Mouse (Mus musculus): ENCODE data around the gene Spib. TPM values are rescaled to one million over a fixed set of nuclear protein-coding genes. Genes with fewer than 3 reads are reported as not detected.

Spib gene
- total RNA-seq (2021) = under 1 TPM in 1 of 2 experiments, not detected in 1; 0.20 TPM

DNA sequence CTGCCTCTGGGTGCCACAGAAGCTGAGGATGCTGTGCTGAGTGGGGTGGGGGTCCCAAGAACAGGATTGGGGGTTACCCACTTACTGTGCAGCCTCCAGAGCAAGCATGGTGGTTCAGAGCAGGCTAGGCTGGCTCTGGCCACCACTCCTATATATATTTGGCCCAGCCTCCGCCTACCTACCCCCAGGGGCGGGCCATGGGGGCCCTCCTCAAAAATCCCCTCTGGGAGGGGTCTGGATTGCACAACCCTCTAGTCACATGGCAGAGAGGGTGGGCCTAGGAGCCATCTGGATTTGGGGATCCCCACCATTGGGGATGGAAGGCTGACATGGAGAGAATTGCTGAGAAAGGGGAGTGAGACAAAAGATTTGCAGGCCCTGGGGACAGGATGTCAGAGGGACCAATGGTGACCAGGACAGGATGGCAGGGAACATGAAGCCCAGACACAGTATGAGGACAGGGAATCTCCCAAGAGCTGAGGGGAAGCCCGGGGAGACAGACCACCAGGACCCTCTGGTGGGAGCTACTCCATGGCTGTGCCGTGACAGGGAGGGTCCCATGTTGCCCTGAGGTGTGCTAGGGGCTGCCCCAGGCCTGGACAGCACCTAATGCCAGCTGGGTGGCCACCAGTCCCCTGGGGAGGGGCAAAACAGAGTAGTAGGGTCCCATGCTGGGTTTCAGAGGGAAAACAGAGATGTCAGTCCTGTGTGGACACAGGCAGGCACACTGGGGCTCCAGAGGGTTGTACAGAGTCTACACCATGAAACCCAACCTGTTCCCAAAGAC lies at the start of gene Spib:
Spib (minus strand) TSS at position 126 of the 787 bp plus-strand sequence.
- intact Hi-C loops (cut with DNase I) = no loop called here
- no peak for DNase-seq

- intact Hi-C loops (cut with DNase I) = no loop called here
- no peak for DNase-seq
These were observed 49.8 kb upstream of the Spib start for GRCm38 (mm10) chr7:44581637-44582036.

- DNase-seq = no peak
- intact Hi-C loops (cut with DNase I) = no loop called here
These were observed 44.5 kb upstream of the Spib start for GRCm38 (mm10) chr7:44576333-44576844.

GRCm38 (mm10) chr7:44572956-44573484 lies 41.1 kb upstream of the Spib start:
- DNase-seq = no peak
- intact Hi-C loops (cut with DNase I) = no loop called here

DNA sequence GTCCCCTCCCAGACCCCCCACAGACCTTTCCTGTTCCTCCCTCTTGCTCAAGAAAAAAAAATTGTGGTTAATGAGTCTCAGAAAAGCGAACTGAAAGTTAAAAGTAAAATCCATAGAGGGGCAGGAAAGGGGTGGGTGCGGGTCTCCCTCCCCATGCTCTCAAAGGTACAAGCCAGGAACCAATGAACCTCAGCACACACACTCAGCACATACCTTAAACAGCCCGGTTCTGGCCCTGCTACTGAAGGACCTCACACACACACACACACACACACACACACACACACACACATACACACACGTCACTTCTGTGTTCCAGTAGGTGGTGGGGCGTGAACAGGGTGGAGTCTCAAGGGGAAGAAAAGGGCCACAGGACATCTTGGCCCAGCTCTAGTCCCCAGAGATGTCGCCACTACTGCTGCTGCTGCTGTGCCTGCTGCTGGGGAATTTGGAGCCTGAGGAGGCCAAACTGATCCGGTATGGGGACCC lies 40.4 kb upstream of the Spib start, which contains the start of gene Napsa:
Napsa (plus strand) TSS at position 168 of the 489 bp plus-strand sequence.
- intact Hi-C loops (cut with DNase I) = no loop called here
- DNase-seq = no peak

GRCm38 (mm10) chr7:44571811-44572210 lies 39.9 kb upstream of the Spib start:
- DNase-seq = no peak
- intact Hi-C loops (cut with DNase I) = no loop called here

DNA sequence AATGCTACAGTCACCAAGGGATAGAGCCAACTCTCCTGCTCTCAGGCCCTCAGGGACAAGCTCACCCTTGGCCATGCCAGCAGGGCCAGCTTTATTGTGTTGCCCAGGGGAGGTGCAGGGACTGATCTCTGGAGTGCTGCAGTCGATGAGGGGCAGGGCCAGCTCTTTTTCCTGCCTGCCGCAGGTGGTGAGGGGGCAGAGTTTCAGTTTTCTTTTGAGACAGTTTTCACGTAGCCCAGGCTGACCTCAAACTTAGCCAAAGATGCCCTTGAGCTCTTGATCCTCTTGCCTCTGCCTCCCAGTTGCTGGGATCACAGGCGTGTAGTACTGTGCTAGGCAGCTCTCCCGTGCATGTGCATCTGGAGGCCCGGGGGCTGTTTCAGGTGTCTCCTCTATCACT lies 39.1 kb upstream of the Spib start:
- no peak for DNase-seq
- intact Hi-C loops (cut with DNase I) = no loop called here

DNA sequence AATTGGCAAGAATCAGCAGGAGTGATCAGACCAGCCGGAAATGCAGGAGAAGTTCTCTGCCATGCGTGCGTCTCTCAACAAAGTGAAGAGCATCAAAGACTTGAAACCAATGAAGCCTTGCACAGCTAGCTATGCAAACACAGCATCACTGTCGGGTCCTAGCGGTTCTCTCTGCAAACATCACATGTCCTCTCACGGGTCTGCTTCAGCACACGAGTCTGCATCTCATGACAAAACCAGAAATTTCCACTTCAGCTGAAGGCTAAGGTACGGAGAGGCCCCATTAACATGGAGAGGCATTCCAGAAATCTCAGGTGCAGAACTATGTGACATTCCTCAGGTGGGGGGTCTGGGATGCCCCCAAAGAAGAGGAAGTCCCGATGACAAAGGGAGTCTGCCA lies 36.9 kb upstream of the Spib start:
- DNase-seq = no peak
- intact Hi-C loops (cut with DNase I) = loop anchor here (10.0 kb wide), 1 partner anchor 54 kb away; no protein-coding TSS in a partner anchor

DNA sequence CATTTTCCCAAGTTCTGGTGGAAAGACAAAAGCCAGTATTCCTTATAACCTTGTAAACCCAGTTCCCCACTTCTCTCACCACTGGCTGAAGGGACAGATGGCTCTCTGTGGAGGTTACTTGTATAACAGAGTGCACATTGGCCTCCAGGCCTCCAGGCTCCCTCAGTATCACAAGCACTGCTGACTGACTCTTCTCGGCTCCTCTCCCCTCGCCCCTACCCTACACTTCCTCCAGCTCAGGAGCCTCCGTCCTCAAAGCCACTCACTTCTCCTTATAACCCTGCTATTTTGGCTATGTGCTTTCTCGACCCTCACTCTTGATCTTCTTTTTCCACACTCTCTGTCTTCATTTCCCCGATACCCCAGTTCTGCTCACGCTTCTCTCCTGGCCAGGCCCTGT lies 33.5 kb upstream of the Spib start:
- DNase-seq = no peak

GRCm38 (mm10) chr7:44564486-44564885 lies 32.6 kb upstream of the Spib start:
- DNase-seq = no peak
- intact Hi-C loops (cut with DNase I) = loop anchor here (10.0 kb wide), 1 partner anchor 50 kb away; no protein-coding TSS in a partner anchor

More for the DNA sequence above, 33.5 kb upstream of the Spib start:
- intact Hi-C loops (cut with DNase I) = loop anchor here (10.0 kb wide), 1 partner anchor 51 kb away; no protein-coding TSS in a partner anchor

GRCm38 (mm10) chr7:44563284-44563683 lies 31.4 kb upstream of the Spib start:
- no peak for DNase-seq
- intact Hi-C loops (cut with DNase I) = loop anchor here (10.0 kb wide), 1 partner anchor 48 kb away; no protein-coding TSS in a partner anchor

DNA sequence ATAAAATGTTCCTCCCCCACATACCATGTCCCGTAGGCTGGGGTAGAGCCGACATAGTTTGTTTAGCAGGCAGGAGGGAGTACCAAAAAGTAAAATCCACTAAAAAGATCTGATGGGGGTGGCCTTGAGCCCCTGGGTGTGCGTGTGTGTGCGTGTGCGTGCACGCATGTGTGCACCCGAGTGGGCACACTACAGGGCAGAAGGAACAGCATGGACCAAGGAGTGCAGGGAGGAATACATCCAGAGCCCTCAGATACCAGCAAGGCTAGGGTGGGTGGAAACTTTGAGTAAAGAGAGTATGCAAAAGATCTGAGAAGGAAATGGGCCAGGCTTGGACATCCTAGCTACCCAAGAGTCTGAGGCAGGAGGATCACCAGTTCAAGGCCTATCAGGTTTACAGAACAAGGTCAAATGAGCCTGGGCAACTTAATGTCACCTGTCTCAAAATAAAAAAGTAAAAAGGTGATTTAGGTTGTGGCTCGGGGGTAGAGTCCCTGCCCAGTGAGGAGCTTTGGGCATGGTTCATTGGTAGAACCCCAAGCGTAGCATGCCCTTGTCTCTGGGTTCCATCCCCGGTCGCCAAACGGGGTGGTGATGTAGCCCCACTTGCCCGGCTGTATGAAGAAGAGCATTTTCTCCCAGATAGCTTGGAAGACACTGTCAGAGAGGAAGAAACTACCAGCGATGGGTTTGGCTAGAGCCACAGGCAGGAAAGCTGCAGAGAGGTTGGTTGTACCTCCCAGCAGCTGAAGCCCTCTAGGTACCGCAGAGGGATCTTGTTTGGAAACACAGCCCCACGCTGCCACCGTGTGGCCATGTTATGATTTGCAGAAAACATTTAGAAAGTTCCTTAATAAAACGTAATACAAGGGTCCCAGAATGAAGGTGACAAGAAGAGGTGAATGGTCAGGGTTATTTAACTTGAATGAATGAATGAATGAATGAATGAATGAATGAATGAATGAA lies 28.8 kb upstream of the Spib start:
- DNase-seq = peak; percentile 88

DNA sequence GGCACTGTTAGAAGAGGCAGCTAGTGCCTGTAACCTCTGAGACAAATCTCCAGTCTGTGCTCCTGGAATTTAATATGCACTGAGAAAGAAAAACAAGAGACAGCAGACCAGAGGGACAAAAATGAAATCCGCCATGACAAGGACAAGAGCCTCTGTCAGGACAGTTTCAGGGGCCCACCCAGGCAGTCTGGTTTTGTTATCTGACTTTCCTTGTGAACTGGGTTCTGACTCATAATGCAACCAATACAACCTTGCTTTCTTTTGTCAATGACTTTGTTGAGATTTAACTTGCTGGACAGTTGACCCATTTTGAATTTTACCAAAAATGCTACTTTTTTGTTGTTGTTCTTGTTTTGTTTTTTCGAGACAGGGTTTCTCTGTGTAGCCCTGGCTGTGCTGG lies 25.8 kb upstream of the Spib start:
- no peak for DNase-seq
- intact Hi-C loops (cut with DNase I) = no loop called here

More for the DNA sequence above, 28.8 kb upstream of the Spib start:
- intact Hi-C loops (cut with DNase I) = loop anchor here (10.0 kb wide), 1 partner anchor 46 kb away; no protein-coding TSS in a partner anchor

DNA sequence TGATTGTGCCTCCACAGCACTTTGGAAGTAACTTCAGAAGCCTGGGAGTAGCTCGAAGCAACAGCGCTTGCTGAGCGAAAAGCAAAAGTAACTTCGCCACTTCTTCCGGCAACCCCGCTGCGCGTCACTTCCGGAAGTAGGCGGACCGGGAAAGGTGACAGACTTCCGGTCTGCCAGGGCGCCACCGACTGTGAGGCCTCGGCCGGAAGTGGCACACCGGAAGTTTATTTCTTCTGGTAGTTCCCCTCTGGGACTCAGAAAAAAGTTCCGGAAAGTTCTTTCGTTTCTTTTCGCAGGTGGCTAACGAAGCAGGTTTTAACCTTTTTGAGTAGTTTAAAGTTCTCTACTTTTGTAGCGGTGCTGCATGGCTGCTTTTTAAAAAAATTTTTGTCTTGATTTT lies 22.0 kb upstream of the Spib start, which contains the start of gene Nr1h2:
Nr1h2 (minus strand) TSS at position 126 of the 400 bp plus-strand sequence.
- intact Hi-C loops (cut with DNase I) = no loop called here

DNA sequence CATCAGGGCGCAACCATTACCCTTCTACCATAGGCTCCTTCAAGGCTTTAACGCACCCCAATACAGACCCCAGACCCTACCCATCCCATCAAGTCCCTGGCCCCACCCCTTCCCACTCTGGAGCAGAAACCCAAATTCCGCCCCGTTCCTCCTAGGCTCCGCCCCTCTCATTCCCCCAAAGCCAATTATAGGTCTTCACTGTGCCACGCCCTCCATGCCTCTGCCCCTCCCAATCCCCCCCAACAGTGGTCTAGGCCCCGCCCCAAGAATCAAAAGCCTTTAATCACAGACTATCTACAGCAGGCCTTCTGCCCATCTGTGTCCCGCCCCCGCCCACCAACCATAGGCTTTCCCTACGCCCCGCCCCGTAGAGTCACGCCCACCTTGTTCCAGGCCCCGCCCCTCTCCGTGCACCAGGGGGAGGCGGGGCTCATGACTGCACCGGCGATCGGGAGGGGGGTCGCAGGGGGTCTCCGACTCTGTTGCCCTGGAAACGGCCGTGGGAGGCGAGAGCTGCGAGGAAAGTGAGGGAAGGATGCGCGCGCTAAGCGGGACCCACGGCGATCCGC lies 21.4 kb upstream of the Spib start:
- peak; percentile 94 for DNase-seq
- intact Hi-C loops (cut with DNase I) = no loop called here

More for the DNA sequence above, 22.0 kb upstream of the Spib start, which contains the start of gene Nr1h2:
- peak; percentile 97 for DNase-seq

- no peak for DNase-seq
- intact Hi-C loops (cut with DNase I) = no loop called here
These were observed 20.5 kb upstream of the Spib start for GRCm38 (mm10) chr7:44552141-44552908.

GRCm38 (mm10) chr7:44551731-44552130 lies 19.9 kb upstream of the Spib start:
- intact Hi-C loops (cut with DNase I) = no loop called here
- no peak for DNase-seq

DNA sequence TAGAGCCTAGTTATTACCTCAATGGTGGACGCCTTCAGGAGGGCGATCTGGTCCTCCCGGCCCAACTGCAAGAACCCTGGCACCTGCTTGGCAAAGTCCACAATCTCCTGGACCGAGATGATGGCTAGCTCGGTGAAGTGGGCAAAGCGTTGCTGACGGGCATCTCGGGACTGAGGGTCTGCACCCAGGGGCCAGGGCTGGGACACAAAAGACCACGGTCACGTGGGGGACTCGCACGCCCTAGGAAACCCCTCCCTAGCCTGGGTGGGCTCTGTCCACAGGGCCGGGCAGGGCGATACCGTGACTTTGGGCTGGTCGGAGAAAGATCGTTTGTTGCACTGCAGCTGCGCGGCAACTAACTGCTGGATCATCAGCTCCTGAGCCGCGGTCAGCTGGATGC lies 19.4 kb upstream of the Spib start:
- intact Hi-C loops (cut with DNase I) = no loop called here
- DNase-seq = no peak

DNA sequence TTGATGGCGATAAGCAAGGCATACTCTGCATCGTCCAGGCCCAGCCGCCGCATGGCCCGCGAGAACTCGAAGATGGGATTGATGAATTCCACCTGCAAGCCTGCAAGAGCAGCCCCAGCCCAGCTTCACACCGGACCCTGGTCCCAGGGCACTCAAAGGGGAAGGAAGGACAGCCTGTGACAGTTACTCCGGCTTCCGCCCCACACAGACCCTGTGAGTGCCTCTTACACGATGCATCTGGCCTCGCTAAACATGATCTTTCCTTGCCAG lies 18.5 kb upstream of the Spib start:
- intact Hi-C loops (cut with DNase I) = no loop called here
- DNase-seq = no peak

Data from left cerebral cortex, postnatal 4 days (tissue).